Mouse (Mus musculus) mouse embryonic stem cell (cell line): Measurements from ENCODE around the gene Naalad2.
"Not testable (repeated sequence)": the region's sequence is repeated elsewhere in the genome, so short reads cannot be mapped to it uniquely, and the experiment has no call there.

Experiments
- in situ Hi-C, 2 experiments: fragments of 300-500 bp; cut with MboI; formaldehyde crosslinking; loops; 1 replicate in 1 of 2; 3 replicates in 1 of 2; pipeline ENCODE4 v1.14.3; 2019 to 2020; ENCODE audit warnings: low sequenced_read_pairs in 2 of 2, low pct_unique_long_range_greater_than_20kb in 1 of 2, mixed read lengths in 1 of 2; ENCODE audit not compliant: unreplicated experiment in 1 of 2

Naalad2 gene

GRCm38 (mm10) chr9:18402895-18403294 lies at the start of gene Naalad2:
Gene Naalad2, minus strand, starts transcription at chr9:18402995.
- in situ Hi-C loops: not testable (repeated sequence)

DNA sequence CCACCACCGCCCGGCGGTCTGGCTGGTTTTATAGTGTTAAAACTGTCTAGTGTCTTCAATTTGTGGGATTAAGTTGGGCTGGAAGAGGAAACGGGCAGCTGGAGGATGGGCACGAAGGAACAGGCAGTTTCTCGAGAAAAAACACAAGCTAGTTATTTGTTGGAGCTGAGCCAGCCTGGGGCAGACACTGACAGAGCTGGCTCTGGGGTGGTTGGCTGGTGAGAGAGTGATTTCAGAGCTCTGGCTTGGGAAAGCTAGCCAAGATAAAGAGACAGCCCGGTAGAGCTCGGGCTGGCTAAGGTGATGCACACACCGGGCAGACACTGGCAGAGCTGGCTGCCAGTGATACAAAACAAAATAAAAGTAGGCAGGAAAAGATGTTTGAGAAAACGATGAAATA lies 28.9 kb upstream of the Naalad2 start:
- in situ Hi-C loops: no loop called here

- in situ Hi-C loops: no loop called here
These were observed 27.6 kb upstream of the Naalad2 start, which contains the start of gene Mbd3l2 for GRCm38 (mm10) chr9:18430354-18430753. Gene Mbd3l2, plus strand, starts transcription at chr9:18430654.

DNA sequence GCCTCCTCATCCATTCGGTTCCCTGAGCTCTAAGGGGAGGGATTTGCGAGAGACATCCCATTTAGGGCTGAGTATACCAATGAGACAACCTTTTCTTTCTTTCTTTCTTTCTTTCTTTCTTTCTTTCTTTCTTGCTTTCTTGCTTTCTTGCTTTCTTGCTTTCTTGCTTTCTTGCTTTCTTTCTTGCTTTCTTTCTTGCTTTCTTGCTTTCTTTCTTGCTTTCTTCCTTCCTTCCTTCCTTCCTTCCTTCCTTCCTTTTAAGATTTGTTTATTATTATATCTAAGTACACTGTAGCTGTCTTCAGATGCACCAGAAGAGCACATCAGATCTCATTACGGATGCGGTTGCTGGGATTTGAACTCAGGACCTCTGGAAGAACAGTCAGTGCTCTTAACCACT lies 9.6 kb upstream of the Naalad2 start:
- in situ Hi-C loops: not testable (repeated sequence)

DNA sequence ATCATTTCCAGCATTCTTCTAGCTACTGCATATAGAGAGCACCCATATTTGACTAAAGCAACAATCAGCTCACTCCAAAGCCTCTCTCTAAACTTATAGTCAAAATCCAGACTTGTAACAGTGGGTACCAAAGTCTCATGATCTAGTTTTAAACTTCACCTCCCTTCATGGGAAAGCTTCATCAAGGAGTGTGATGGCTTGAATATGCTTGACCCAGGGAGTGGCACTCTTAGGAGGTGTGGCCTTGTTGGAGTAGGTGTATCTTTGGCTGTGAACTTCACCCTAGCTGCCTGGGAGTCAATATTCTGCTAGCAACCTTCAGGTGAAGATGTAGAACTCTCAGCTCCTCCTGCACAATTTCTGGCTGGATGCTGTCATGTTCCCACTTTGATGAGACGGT lies 1.3 kb upstream of the Naalad2 start, which contains the start of gene Ubtfl1:
Gene Ubtfl1, plus strand, starts transcription at position 301 of the 400 bp plus-strand sequence.
- in situ Hi-C loops: no loop called here

DNA sequence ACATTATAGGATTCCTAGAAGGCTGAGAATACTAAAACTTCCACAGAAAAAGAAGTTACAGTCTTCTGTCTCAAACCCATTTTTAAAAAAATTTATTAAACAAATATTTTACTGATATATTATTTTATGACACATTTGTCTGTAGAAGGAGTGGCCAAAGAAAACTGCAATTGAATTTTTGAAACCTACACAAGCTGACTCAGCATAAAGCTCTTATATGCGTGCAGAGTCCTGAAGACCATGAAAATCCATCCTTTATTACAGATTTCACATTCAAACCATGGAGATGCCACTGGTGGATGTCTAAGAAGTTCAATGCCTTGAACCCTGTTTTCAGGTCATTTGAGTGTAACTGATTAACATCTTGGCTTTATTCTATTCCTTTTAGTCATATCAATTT lies 3.2 kb downstream of the Naalad2 start:
- in situ Hi-C loops: no loop called here

DNA sequence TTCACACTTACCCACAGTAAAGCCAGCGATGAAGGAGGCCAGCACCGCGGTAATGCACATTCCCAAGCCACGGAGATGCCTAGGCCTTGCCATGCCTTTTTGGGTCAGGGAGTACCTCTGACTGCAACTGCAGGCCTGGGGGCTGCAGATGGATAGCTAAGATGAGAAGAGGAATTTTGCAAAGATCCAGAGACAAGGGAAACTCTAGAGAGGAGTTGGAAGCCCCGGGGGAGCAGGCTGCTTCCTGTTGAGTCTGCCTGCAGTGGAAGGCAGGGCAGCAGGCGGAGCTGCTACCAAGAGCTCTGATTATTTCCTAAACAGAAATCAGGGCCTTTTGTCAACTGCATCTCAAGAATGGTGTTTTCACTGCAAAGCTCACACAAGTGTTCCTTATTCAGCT lies 17.0 kb downstream of the Naalad2 start:
- in situ Hi-C loops: no loop called here

DNA sequence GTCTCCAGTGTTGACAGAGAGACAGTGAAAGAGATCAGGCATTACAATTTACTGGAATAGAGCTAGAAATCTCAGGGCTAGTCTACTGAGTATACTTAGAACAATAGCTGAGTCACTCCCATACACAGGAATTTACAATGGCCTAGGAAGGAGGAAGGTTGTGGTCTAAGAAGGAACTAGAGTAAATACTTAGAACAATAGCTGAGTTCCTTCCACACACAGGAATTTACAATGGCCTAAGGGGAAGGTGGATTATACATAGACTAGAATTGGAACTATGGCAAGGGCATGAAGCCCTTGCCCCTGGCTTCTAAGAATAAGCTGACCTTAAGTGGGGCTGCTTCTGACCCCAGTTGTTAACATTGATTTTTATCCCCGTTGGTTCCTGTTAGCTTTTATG lies 29.8 kb downstream of the Naalad2 start:
- in situ Hi-C loops: not testable (repeated sequence)

DNA sequence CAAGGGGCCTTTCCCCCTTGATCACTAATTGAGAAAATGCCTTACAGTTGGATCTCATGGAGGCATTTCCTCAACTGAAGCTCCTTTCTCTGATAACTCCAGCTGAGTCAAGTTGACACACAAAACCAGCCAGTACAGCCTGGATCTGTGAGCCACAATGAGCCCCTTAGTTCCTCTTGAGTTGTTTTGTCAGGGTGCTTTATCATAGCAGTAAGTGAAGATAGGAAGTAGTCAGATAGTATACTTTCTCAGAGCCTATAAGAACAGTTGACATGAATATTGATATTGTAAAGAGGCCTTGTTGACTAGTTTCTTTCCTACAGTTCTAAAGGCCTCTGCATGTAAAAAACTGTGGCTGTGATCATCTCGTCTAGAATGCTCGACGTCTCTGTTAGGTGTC lies 82.8 kb downstream of the Naalad2 start:
- in situ Hi-C loops: loop anchor here in 1 of 2 experiments (25.0 kb wide), 1 partner anchor 417 kb away; no protein-coding TSS in a partner anchor

GRCm38 (mm10) chr9:18298301-18298700 lies 104.5 kb downstream of the Naalad2 start:
- in situ Hi-C loops: no loop called here

- in situ Hi-C loops: no loop called here
These were observed 109.6 kb downstream of the Naalad2 start for GRCm38 (mm10) chr9:18293026-18293781.

DNA sequence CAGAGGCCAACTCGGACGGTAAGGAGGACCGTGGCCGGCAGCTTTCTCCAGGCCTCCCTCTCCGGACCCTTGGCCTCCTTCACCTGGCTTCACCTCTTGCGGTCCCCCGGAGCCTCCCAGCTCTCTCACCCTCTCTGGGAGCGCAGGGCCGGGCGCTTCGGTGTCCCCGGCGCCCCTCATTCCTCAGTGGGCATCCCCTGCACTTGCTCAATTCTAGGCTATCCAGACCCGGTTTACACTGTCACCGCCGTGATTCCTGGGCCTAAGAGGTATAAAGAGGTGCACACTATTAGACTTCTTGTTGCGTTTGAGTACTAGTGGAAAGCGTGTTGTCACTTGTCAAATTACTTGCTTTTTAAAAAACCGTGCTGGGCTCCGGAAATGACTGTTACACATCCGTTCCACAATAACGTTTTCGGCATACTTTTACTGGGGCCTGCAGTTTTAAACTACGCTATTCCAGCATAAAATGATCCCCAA lies 110.3 kb downstream of the Naalad2 start:
- in situ Hi-C loops: no loop called here

DNA sequence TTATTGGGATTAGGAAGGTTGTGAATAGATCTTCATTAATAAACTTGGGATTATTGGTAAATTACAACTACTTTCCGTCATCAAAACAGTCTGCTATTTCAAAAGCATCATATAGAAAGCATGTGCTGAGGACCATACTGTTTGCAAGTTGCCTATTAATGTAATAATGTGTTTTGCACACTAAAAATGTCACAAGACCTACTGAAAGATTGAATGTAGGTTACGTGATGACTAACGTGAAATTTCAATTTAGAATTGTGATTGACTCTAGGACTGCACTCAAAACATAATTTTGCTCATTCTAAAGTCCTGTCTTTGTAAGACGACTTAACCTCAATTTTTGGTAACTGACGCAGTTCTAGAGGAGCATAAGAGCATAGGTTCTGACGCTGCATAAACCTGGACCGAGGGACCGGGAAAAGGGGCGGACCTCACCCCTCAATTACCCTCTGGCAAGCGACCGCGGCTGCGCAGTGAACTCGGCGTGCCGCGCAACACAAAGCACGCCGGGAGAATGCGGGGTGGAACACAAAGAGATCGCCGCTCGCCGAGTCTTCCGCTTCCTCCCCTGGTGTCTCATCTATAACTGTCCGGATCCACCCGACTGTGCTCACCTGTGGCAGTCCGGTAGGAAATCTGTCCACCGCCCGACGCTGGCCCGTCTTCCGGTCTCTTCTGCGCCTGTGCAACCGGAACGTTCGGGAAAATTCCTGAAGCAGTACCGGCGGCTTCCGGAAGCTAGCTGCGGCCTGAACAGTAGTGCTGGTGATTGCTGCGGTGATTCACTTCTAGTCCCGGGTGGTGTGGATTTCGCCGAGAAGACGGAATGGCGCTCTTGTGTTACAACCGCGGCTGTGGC lies 111.0 kb downstream of the Naalad2 start, which contains the start of gene Chordc1:
Gene Chordc1, plus strand, starts transcription at position 555 of the 859 bp plus-strand sequence.
- in situ Hi-C loops: no loop called here

- in situ Hi-C loops: not testable (repeated sequence)
These were observed 124.1 kb downstream of the Naalad2 start for GRCm38 (mm10) chr9:18278693-18279092.

- in situ Hi-C loops: no loop called here
These were observed 125.3 kb downstream of the Naalad2 start for GRCm38 (mm10) chr9:18277497-18277896.

- in situ Hi-C loops: no loop called here
These were observed 126.0 kb downstream of the Naalad2 start for GRCm38 (mm10) chr9:18276844-18277243.

DNA sequence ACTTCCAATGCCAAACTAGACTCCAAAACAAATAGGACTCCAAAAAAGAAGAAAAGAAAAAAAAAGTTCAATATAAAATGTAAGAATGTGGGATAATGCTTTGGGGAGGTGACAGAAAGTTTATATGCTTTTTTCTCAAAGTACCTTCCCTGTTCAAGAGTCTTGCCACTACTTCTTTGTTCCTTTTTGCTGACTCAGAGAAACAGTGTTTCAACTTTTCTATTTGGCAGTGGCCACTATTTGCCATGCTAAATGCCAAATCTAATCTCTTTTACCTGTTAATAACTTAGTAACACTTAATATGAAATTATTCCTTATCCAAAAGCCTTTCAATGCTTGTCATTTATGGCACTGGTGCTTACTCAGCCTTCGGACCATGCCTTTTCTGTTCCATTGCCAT lies 126.9 kb downstream of the Naalad2 start:
- in situ Hi-C loops: no loop called here
